Mouse (Mus musculus) left cerebral cortex, postnatal 10 days (tissue): ENCODE measurements around the gene Glyctk. TPM values are rescaled to one million over a fixed set of nuclear protein-coding genes. Genes with fewer than 3 reads are reported as not detected.
"Not testable (repeated sequence)": the region's sequence is repeated elsewhere in the genome, so short reads cannot be mapped to it uniquely, and the experiment has no call there.

ENCODE experiments used
- DNase-seq, 2 experiments: peaks; one replicate each; pipeline ENCODE4 v3.0.0; 2021 to 2022; ENCODE audit warnings: low spot score in 2 of 2, mixed read lengths in 1 of 2; ENCODE audit errors: extremely low spot score in 1 of 2
- intact Hi-C: fragments of 180-260 bp; cut with DNase I; formaldehyde crosslinking; loops from one replicate; pipeline ENCODE4 v1.15.1; 2025
- total RNA-seq, 2 experiments: library from RNA; stranded (reverse); gene quantifications; 2 replicates each; pipeline ENCODE4 v1.2.3; 2021

Glyctk gene
- total RNA-seq, 2 experiments from 2014 or later: 4.1 to 7.4 TPM

- intact Hi-C loops: loop anchor here (10.0 kb wide), 1 partner anchor 245 kb away; the partner anchor contains the start of gene Rpl29
- no peak for DNase-seq
These were observed 22.0 kb upstream of the Glyctk start for GRCm38 (mm10) chr9:106179964-106180363.

DNA sequence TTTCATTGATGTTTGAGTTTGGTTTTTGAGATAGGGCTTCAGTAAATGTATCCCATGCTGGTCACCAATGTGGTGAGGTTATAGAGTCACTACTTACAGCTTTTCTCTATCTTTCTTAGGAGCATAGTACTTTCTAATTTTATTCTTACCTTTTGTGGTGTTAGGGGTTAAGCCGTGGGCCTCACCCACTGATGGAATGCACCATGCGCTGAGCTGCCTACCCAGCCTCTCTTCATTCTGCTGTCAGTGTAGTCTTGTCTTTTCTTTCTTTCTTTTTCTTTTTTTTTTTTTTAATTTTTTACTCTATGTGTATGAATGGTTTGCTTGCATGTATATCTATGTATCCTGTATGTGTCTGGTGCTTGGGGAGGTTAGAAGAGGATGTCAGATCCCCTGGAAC, 21.5 kb upstream of the Glyctk start:
- DNase-seq: no peak
- intact Hi-C loops: loop anchor here (10.0 kb wide), 1 partner anchor 245 kb away; the partner anchor contains the start of gene Rpl29

DNA sequence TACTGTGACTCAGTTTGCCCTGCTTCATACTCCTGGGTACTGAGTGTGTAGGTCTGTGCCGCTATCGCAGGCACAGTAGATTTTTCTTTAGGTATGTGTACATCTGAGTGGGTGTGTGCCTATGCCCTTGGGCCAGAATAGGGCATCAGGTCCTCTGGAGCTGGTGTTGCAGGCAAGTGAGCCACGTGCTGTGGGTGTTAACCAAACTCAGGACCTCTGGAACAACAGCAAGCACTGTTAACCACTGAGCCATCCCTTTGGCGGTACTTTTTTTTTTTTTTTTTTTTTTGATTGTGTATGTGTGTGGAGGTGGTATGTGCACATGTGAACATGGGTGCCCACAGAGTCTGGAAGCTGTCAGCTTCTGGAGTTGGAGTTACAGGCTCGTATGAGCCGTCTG, 19.9 kb upstream of the Glyctk start:
- DNase-seq: no peak
- intact Hi-C loops: loop anchor here (10.0 kb wide), 1 partner anchor 247 kb away; the partner anchor contains the start of gene Rpl29

GRCm38 (mm10) chr9:106176769-106177168, 18.8 kb upstream of the Glyctk start:
- intact Hi-C loops: loop anchor here (10.0 kb wide), 1 partner anchor 248 kb away; the partner anchor contains the start of gene Rpl29

DNA sequence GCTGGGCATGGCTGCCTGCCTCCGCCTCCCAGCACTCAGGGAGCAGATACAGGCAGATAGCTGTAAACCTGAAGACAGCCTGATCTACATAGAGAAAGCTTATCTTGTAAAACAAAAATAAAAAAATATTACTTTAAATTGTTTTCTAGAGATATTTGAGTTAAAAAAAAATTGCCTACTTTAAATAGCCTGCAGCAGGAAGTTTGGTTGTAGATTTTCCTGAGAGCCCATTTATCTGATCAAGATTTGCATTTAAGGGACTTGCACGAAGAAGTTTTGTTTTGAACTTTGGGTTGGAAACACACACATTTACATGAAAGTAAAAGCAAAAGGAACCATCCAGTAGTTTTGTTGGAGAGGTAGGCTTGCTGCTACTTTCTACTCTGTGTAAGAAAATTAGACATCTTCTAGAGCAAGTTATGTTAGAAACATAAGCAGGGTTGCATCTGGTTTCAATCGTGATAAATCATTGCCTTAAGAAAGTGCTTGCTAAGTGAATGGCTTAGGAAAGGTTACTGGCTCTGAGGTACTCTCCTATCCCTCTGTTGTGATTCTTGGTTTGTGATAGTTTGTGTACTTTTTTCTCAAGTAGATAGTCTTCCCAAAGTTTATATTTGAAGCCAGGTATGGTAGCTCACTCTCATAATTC, 17.7 kb upstream of the Glyctk start:
- intact Hi-C loops: loop anchor here (10.0 kb wide), 1 partner anchor 249 kb away; the partner anchor contains the start of gene Rpl29

More at GRCm38 (mm10) chr9:106176769-106177168, 18.8 kb upstream of the Glyctk start:
- no peak for DNase-seq

DNA sequence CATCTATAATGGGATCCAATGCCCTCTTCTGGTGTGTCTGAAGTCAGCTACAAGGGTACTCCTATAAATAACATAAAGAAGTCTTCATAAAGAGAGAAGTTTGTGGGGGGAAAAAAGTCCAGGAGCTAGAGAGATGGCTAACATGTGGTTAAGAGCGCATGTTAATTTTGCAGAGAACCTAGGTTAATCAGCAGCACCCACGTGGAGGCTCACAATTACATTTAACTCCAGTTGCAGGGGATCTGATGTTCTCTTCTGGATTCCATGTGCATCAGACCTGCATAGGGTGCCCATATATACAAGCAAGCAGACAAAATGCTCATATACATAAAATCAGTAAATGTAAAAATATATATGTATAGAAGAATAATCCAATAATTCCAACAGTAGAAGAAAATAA, 15.4 kb upstream of the Glyctk start:
- intact Hi-C loops: loop anchor here (5.0 to 10.0 kb wide), 2 partner anchors 39 to 251 kb away; partner anchors contain the start of gene Rpl29

More for the DNA sequence above, 17.7 kb upstream of the Glyctk start:
- DNase-seq: no peak

GRCm38 (mm10) chr9:106172527-106172926, 14.6 kb upstream of the Glyctk start:
- intact Hi-C loops: loop anchor here (5.0 to 10.0 kb wide), 2 partner anchors 40 to 252 kb away; partner anchors contain the start of gene Rpl29

More for the DNA sequence above, 15.4 kb upstream of the Glyctk start:
- DNase-seq: no peak

DNA sequence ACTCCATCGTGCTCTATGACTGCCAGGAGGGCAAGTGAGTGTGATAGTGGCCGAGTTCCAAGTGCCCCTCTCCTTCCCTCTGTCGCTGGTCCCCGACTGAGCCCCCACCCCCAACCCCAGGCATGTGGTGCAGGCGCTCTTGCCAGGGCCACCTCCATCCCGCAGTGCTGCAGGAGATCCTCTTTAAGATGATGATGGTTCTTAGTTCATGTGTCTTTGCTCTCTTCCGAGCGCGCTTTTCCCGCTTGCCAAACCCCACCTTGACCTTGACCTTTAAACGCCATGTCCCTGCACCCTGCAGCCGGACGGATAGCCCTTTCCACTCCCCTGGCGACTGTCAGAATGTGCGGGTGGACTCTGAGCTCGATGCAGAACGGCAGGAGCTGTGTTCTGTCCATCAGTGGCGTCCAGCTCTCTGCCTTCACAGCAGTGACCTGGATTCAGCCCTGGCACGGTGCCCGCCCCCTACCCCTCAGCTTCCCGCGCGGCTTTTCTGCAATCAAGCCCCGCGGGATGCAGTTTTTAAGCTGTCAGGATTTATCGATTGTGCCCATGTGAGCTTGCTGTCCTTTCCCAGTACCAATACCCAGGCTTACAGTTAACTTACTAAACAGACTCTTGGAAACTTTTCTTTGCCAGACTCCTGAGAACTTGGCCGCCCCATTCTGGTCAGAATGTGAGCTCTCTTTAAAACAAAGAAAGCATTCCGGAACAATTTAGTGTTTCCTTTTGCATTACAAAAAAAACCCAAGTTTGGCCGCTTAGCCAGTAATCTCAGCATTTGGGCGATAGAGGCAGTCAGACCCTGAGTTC, 13.6 kb upstream of the Glyctk start:
- intact Hi-C loops: loop anchor here (5.0 to 10.0 kb wide), 2 partner anchors 41 to 253 kb away; partner anchors contain the start of gene Rpl29
- DNase-seq: peak; percentile 42 to 87

More at GRCm38 (mm10) chr9:106172527-106172926, 14.6 kb upstream of the Glyctk start:
- no peak for DNase-seq

DNA sequence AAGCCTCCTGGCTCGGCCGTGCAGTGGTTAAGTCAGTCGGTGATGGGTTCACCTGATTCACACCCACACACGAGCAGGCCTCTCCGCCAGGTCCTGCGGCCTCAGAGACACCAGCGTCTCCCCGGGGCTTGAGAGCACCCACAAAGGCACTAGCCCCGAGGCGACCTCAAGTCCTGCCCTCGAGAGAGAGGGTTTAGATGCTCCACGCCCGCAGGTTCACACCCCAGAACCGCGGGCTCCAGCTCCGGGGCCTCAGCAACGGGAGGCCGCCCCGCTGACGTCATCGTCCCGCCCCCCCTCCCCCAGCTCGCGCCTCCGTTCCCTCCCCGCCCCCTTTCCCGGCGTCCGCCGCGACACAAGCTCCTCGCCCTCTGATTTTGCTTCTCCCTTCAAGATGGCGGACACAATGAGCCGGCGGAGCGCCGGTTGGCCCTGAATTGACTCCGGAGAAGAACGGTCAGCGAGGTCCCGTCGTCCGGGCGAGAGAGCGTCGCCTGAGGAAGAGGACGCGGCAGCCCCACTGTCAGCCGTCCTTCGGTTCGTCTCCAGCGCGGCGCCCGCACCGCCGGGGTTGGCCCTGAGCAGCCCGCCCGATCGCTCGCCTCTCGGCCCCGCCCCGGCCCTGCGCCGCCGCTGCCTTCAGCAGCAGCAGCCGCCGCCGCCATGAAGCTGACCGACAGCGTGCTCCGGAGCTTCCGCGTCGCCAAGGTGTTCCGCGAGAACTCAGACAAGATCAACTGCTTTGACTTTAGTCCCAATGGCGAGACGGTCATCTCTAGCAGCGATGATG, 12.8 kb upstream of the Glyctk start, which contains the start of gene Wdr82:
Wdr82 (plus strand) TSS at position 373 of the 790 bp plus-strand sequence.
- intact Hi-C loops: loop anchor here (5.0 to 10.0 kb wide), 2 partner anchors 42 to 254 kb away; partner anchors contain the start of gene Rpl29
- DNase-seq: peak; percentile 80 to 96

GRCm38 (mm10) chr9:106169917-106170316, 12.0 kb upstream of the Glyctk start:
- intact Hi-C loops: loop anchor here (5.0 to 10.0 kb wide), 2 partner anchors 42 to 255 kb away; partner anchors contain the start of gene Rpl29
- no peak for DNase-seq

DNA sequence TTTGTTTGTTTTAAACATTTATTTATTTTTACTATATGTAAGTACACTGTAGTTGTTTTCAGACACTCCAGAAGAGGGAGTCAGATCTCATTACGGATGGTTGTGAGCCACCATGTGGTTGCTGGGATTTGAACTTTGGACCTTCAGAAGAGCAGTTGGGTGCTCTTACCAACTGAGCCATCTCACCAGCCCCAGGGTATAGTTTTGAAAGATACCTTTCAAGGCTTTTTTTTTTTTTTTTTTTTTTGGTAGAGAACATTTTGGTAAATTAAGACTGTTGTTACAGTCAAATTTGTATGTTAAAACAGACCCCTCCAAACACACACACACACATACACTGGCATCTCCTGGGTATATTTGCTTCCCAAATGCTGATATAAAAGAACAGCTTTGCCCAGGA, 11.1 kb upstream of the Glyctk start:
- DNase-seq, intact Hi-C loops: not testable (repeated sequence)

- intact Hi-C loops: no loop called here
- no peak for DNase-seq
These were observed 9.8 kb upstream of the Glyctk start for GRCm38 (mm10) chr9:106167703-106168102.

DNA sequence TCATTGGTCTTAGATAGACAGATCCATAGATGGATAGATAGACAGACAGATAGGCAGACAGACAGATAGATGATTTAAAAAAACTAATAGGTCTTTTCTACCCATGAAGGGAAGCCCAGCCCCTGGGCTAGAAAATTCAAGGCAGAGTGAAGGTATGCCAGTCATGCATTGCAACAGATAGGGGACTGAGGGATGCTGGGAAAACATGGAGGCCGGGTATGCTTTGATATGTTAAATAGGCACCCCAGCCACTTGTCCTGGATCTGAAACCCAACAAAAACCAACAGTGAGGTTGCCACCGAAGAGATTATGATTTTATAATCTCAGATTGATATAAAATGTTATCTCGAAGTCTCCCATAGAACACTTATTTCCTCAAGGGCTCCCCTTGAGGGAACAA, 9.3 kb upstream of the Glyctk start:
- no peak for DNase-seq
- intact Hi-C loops: no loop called here

GRCm38 (mm10) chr9:106166709-106167108, 8.8 kb upstream of the Glyctk start:
- no peak for DNase-seq

GRCm38 (mm10) chr9:106160426-106160825, 2.5 kb upstream of the Glyctk start:
- no peak for DNase-seq
- intact Hi-C loops: no loop called here

More at GRCm38 (mm10) chr9:106166709-106167108, 8.8 kb upstream of the Glyctk start:
- intact Hi-C loops: no loop called here

DNA sequence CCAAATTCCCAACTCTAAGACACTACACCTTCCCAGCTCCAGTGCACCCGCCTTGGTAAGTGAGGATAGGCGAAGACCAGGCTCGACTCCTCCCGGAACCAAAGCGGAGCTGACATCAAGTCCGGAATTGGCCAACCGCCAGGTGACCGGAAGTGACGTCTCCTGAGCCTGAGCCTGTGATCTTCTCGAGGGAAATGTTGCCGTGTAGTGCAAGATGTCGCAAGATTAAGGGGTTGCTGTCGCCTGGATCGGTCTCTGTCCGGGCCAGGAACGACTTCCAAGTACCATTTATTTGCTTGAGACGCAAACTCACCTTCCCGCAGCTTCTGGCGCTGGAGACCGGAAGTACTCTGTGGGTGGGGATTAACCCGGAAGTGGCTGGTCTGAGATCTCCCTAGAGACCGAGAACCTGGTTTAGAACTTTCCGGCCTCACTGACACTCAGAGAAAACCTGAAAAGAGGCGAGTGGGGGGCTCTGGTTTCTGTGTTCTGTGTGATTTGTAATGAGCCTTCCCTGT, 1.9 kb upstream of the Glyctk start:
- intact Hi-C loops: no loop called here
- DNase-seq: peak; percentile 91 to 97

DNA sequence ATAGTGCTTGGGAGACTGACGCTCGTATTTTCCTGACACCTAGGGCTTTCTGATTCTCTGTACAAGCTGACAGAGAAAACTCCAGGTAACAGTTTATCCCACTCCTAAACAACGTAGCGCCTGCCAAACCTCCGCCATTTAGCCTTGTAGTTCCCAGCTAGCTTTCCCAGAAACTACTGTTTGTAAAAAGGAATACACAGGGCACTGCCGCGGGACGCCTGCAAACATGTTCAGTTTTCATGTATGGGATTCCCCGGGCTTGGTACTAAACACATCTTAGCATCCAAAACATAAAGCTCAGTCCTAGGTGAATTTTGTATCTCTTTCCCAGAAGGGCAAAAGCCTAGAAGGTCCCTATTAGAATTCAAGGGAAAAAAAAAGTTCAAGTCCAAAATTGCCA, 1.3 kb upstream of the Glyctk start:
- intact Hi-C loops: no loop called here
- DNase-seq: no peak

GRCm38 (mm10) chr9:106157623-106157925, 364 bp downstream of the Glyctk start:
- DNase-seq: no peak
- intact Hi-C loops: no loop called here
